Mouse (Mus musculus): ENCODE data around the gene Crtc3. TPM values are rescaled to one million over a fixed set of nuclear protein-coding genes. Genes with fewer than 3 reads are reported as not detected.

Crtc3 gene
- polyA plus RNA-seq, 1 experiment from 2014 or later = 17.2 TPM

DNA sequence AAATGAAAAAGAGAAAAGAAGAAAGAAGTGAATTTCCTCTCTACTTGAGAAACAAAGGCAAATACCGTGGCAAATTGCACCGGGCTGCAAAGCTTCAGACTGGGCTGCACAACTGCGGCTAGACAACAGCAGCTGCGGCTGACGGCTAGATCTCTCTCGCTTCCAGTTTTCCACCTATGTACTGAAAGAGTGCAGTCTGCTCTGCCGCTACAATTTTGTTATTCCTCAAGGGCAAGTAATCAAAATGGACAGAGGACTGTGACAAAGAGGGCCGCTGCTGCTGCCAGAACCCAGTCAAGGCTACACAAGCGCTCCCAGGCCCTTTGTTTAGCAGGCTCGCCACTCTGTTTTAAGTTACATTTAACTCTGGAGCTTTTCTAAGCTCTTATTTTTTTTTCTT lies 35.6 kb downstream of the Crtc3 start:
- H3K36me3 ChIP-seq (ENCODE audit: control insufficient read depth, insufficient read depth, low read length) = no peaks in the 10 kb centered on the region
- H3K4me2 ChIP-seq (ENCODE audit: low read depth, low read length) = no peak overlapping the region
- ATAC-seq (ENCODE audit: low read depth) = no peak
- no peaks in the 10 kb centered on the region for H3K9me3 ChIP-seq (ENCODE audit: control insufficient read depth, low read length)
- no peak overlapping the region for H3K4me3 ChIP-seq (ENCODE audit: low read depth, low read length)
- 31% methylated on average over 10 of the region's 10 CpGs for WGBS
- peak overlapping the region; percentile 24; the same call in 1 of the 2 replicates for H3K27ac ChIP-seq (ENCODE audit: low read depth, low read length)
- no peaks in the 10 kb centered on the region for H3K27me3 ChIP-seq (ENCODE audit: control insufficient read depth, insufficient read depth, low read length)
- H3K9ac ChIP-seq (replicated peaks; ENCODE audit: low read depth, low read length) = no peak overlapping the region
- H3K4me1 ChIP-seq (ENCODE audit: control insufficient read depth, insufficient read depth, low read length) = peaks cover 17% of the 10 kb centered on the region

DNA sequence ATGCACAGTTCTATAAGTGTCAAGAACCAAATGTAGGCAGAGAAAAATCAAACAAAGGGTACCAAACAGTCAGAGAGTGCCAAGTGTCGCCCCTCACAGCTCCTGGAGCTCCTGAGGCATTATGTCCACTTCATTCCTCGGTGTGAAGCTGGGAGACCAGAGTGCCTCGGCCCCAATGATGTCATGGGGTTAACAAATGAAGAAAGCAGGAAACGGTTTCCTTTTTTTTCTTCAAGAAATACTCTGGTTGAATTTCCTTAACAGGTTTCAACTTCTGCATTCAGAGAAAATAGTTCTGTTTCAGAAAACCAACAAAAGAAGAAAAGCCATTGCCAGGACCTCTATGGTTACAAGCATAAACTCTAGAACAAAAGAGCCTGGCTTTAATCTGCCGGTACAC lies 36.4 kb downstream of the Crtc3 start:
- peak; percentile 47; the same call in 1 of the 2 replicates for ATAC-seq (ENCODE audit: low read depth)
- H3K4me1 ChIP-seq (ENCODE audit: control insufficient read depth, insufficient read depth, low read length) = peaks cover 9% of the 10 kb centered on the region
- peak overlapping the region; percentile 24; the same call in 1 of the 2 replicates for H3K27ac ChIP-seq (ENCODE audit: low read depth, low read length)
- H3K36me3 ChIP-seq (ENCODE audit: control insufficient read depth, insufficient read depth, low read length) = no peaks in the 10 kb centered on the region
- H3K4me2 ChIP-seq (ENCODE audit: low read depth, low read length) = no peak overlapping the region
- no peak overlapping the region for H3K4me3 ChIP-seq (ENCODE audit: low read depth, low read length)
- no peaks in the 10 kb centered on the region for H3K9me3 ChIP-seq (ENCODE audit: control insufficient read depth, low read length)
- H3K27me3 ChIP-seq (ENCODE audit: control insufficient read depth, insufficient read depth, low read length) = no peaks in the 10 kb centered on the region
- 40% methylated on average over 5 of the region's 5 CpGs for WGBS
- no peak overlapping the region for H3K9ac ChIP-seq (replicated peaks; ENCODE audit: low read depth, low read length)

DNA sequence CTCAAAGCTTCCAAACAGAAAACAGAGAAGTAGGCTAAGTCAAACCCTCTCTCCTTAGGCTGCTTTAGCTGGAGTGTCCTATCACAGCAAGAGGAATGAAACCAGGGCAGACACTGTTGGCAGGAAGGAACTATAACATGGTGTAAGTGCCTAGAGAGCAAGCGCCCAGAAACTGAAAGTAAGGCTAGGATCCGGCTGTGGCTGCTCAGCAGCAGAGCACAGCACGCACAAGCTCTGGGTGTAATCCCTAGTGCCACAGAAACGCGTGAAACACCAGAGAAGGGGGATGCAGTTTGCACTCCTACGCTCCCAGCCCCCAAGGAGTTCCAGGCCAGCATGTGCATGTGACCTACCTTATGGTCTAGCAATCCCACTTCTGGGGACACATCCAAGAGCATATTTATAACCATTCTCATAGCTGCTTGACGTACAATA lies 41.2 kb downstream of the Crtc3 start:
- Histone ChIP-seq H3K36me3 (ENCODE audit: control insufficient read depth, insufficient read depth, low read length) (no peaks in the 10 kb centered on the region), H3K27me3 (ENCODE audit: control insufficient read depth, insufficient read depth, low read length) (no peaks in the 10 kb centered on the region), H3K27ac (ENCODE audit: low read depth, low read length) (no peak overlapping the region), H3K4me3 (ENCODE audit: low read depth, low read length) (no peak overlapping the region), H3K4me1 (ENCODE audit: control insufficient read depth, insufficient read depth, low read length) (peaks cover 3% of the 10 kb centered on the region; the same call in 1 of the 2 replicates), H3K9me3 (ENCODE audit: control insufficient read depth, low read length) (no peaks in the 10 kb centered on the region), H3K4me2 (ENCODE audit: low read depth, low read length) (no peak overlapping the region), H3K9ac (replicated peaks; ENCODE audit: low read depth, low read length) (no peak overlapping the region)
- 71% methylated on average over 7 of the region's 7 CpGs for WGBS
- no peak for ATAC-seq (ENCODE audit: low read depth)

DNA sequence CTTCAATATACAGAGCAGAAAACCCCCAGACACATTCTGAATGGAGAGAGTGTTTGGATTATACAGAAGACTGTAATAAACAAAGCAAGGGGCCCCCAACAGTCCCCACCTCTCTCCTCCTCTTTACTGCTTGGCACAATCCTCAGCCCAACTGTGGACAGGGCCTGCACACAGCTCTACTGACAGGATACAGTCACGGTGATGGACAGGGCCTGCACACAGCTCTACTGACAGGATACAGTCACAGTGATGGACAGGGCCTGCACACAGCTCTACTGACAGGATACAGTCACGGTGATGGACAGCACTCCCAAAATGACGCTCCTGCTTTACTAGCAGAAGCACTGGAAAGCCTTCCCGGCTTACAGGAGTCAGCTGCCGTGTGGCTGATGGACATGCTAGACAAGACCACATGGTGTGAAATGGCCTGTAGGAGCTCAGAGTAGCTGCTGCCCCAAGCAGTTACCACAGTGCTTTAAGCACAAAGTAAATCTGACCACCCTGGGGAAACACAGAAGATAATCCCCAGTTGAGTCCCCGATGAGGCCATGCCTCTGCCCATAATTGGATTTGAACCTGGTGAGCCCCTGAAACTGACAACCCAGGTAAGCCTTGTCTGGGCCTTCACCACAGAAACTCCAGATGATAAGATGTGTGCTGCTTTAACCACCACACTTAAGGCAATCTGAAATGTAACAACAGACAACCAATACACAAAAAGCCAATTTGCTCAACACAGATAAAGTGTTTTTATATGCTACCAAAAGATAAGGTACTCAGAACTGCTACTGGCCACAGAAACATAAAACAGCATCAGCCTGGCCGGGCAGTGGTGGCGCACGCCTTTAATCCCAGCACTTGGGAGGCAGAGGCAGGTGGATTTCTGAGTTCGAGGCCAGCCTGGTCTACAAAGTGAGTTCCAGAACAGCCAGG lies 42.3 kb downstream of the Crtc3 start:
- Histone ChIP-seq H3K27me3 (ENCODE audit: control insufficient read depth, insufficient read depth, low read length) (no peaks in the 10 kb centered on the region), H3K9me3 (ENCODE audit: control insufficient read depth, low read length) (no peaks in the 10 kb centered on the region), H3K4me1 (ENCODE audit: control insufficient read depth, insufficient read depth, low read length) (peaks cover 7% of the 10 kb centered on the region), H3K4me3 (ENCODE audit: low read depth, low read length) (no peak overlapping the region), H3K36me3 (ENCODE audit: control insufficient read depth, insufficient read depth, low read length) (no peaks in the 10 kb centered on the region), H3K4me2 (ENCODE audit: low read depth, low read length) (no peak overlapping the region), H3K9ac (replicated peaks; ENCODE audit: low read depth, low read length) (no peak overlapping the region), H3K27ac (ENCODE audit: low read depth, low read length) (no peak overlapping the region)
- WGBS = 84% methylated on average over 10 of the region's 10 CpGs
- no peak for ATAC-seq (ENCODE audit: low read depth)

DNA sequence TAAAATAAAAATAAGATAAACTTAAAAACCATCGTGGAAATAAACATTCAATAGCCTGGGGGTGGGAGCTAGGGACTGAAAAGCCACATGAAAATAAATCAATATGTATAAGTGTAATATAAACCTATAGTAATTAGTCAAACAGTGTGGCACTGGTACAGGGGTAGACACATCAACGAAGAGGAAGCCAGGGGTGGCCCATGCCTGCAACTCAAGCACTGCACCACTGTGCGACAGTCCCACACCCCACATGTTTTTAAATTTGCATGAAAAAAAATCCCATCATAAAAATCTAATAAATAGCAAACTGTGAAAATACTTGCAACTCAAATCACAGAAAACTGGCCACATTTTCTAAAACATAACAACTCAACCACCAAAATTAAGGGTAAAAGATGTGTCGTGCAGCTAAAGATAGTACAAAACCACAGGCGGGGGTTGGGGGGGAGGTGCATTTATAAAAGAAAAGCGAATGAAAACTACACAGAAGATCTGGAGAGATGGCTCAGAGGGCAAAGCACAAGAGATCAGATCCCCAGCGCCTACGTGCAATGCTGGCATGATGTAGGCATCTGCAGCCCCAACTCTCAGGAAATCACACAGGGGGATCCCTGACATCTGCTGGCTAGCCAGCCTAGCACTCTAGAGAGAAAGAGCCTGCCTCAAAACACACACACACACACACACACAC lies 45.6 kb downstream of the Crtc3 start:
- no peak overlapping the region for H3K27ac ChIP-seq (ENCODE audit: low read depth, low read length)
- H3K27me3 ChIP-seq (ENCODE audit: control insufficient read depth, insufficient read depth, low read length) = no peaks in the 10 kb centered on the region
- H3K9me3 ChIP-seq (ENCODE audit: control insufficient read depth, low read length) = no peaks in the 10 kb centered on the region
- peaks cover 10% of the 10 kb centered on the region for H3K4me1 ChIP-seq (ENCODE audit: control insufficient read depth, insufficient read depth, low read length)
- no peak for ATAC-seq (ENCODE audit: low read depth)
- no peak overlapping the region for H3K4me2 ChIP-seq (ENCODE audit: low read depth, low read length)
- H3K4me3 ChIP-seq (ENCODE audit: low read depth, low read length) = no peak overlapping the region
- no peak overlapping the region for H3K9ac ChIP-seq (replicated peaks; ENCODE audit: low read depth, low read length)
- 75% methylated on average over 8 of the region's 8 CpGs for whole genome bisulfite sequencing
- no peaks in the 10 kb centered on the region for H3K36me3 ChIP-seq (ENCODE audit: control insufficient read depth, insufficient read depth, low read length)

DNA sequence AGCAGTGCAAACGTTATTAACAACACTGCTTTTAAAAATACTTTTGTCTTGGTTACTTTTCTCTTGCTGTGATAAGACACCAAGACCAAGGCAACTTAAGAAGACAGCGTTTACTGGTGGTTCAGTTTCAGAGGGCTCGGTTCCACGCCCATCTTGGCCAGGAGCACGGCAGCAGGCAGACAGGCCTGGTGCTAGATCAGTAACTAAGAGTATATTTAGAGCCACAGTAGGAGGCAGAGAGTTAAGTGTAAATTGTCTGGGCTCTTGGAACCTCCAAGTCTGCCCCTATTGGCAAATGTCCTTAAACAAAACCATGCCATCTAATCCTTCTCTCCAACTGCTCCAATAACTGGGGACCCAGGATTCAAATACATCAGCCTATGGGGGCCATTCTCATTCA lies 46.1 kb downstream of the Crtc3 start:
- Histone ChIP-seq H3K9ac (replicated peaks; ENCODE audit: low read depth, low read length) (no peak overlapping the region), H3K27me3 (ENCODE audit: control insufficient read depth, insufficient read depth, low read length) (no peaks in the 10 kb centered on the region), H3K4me3 (ENCODE audit: low read depth, low read length) (no peak overlapping the region), H3K4me1 (ENCODE audit: control insufficient read depth, insufficient read depth, low read length) (peaks cover 10% of the 10 kb centered on the region), H3K36me3 (ENCODE audit: control insufficient read depth, insufficient read depth, low read length) (no peaks in the 10 kb centered on the region), H3K4me2 (ENCODE audit: low read depth, low read length) (no peak overlapping the region), H3K27ac (ENCODE audit: low read depth, low read length) (no peak overlapping the region), H3K9me3 (ENCODE audit: control insufficient read depth, low read length) (no peaks in the 10 kb centered on the region)
- ATAC-seq (ENCODE audit: low read depth) = no peak
- WGBS = 77% methylated on average over 5 of the region's 5 CpGs

DNA sequence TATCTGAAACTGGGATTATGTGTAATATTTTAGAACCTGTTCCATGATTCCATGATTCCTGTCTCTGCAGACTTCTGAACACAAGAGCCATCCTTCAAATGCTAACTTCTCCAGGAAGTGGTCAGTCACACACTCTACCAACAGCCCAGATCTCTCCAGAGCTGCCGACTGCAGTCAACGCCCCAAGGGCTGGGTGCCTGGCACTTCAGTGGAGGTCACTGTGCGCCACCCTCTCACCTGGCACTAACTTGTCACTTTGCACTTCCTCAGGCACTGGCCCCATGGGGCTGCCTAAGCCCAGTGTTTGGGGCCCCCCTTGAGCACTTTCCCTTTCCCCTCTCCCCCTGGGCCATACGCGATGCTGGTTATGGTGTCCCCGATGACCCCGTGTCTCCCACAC lies 46.8 kb downstream of the Crtc3 start:
- H3K9me3 ChIP-seq (ENCODE audit: control insufficient read depth, low read length) = no peaks in the 10 kb centered on the region
- H3K9ac ChIP-seq (replicated peaks; ENCODE audit: low read depth, low read length) = no peak overlapping the region
- peaks cover 10% of the 10 kb centered on the region for H3K4me1 ChIP-seq (ENCODE audit: control insufficient read depth, insufficient read depth, low read length)
- no peak overlapping the region for H3K4me2 ChIP-seq (ENCODE audit: low read depth, low read length)
- no peaks in the 10 kb centered on the region for H3K36me3 ChIP-seq (ENCODE audit: control insufficient read depth, insufficient read depth, low read length)
- no peak overlapping the region for H3K4me3 ChIP-seq (ENCODE audit: low read depth, low read length)
- H3K27me3 ChIP-seq (ENCODE audit: control insufficient read depth, insufficient read depth, low read length) = no peaks in the 10 kb centered on the region
- H3K27ac ChIP-seq (ENCODE audit: low read depth, low read length) = no peak overlapping the region
- ATAC-seq (ENCODE audit: low read depth) = no peak
- 87% methylated on average over 7 of the region's 7 CpGs for WGBS

DNA sequence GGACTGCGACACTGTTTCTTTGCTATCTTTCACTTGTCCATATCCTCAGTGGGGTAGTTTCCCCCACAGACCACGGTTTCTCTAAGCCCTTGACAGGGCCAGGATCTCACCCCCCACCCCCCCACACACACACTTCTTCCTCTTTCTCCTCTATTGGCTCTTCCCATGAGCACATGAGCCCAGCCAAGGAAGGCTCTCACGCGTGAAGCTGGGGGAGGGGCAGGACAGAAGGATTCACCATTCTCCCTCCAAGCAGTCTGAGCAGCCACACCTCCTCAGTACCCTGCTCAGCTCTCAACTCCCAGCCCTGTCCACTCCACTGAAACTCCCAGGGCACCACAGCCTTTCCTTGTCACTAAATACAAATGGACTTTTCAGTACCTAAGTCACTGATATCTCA lies 47.2 kb downstream of the Crtc3 start:
- no peaks in the 10 kb centered on the region for H3K36me3 ChIP-seq (ENCODE audit: control insufficient read depth, insufficient read depth, low read length)
- peak; percentile 68; the same call in 1 of the 2 replicates for ATAC-seq (ENCODE audit: low read depth)
- H3K4me2 ChIP-seq (ENCODE audit: low read depth, low read length) = no peak overlapping the region
- no peaks in the 10 kb centered on the region for H3K9me3 ChIP-seq (ENCODE audit: control insufficient read depth, low read length)
- no peak overlapping the region for H3K27ac ChIP-seq (ENCODE audit: low read depth, low read length)
- H3K4me1 ChIP-seq (ENCODE audit: control insufficient read depth, insufficient read depth, low read length) = peaks cover 10% of the 10 kb centered on the region
- no peaks in the 10 kb centered on the region for H3K27me3 ChIP-seq (ENCODE audit: control insufficient read depth, insufficient read depth, low read length)
- no peak overlapping the region for H3K4me3 ChIP-seq (ENCODE audit: low read depth, low read length)
- no peak overlapping the region for H3K9ac ChIP-seq (replicated peaks; ENCODE audit: low read depth, low read length)
- WGBS = 23% methylated on average over 4 of the region's 4 CpGs

DNA sequence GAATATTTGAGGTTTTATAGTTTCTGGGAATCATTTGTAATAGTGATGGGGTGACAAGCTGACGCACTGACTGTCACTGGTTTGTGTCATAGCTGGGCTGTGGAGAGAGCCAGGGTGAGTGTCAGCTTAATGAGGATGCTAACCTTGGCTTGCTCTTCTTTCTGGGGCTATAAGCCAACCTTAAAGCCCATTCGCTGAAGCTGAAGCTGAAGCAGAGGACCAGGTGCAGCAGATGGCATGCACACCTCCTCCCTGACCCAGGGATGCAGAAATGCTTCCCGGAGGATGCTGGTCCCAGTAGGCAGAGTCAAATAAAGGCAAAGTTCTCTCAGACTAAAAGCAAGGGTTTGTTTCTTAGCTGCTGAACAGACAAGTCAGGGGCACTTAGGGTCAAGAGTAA lies 48.7 kb downstream of the Crtc3 start:
- Histone ChIP-seq H3K9me3 (ENCODE audit: control insufficient read depth, low read length) (no peaks in the 10 kb centered on the region), H3K4me2 (ENCODE audit: low read depth, low read length) (no peak overlapping the region), H3K9ac (replicated peaks; ENCODE audit: low read depth, low read length) (no peak overlapping the region), H3K27me3 (ENCODE audit: control insufficient read depth, insufficient read depth, low read length) (no peaks in the 10 kb centered on the region), H3K4me1 (ENCODE audit: control insufficient read depth, insufficient read depth, low read length) (peaks cover 13% of the 10 kb centered on the region), H3K27ac (ENCODE audit: low read depth, low read length) (0 out of 2 replicates have a peak overlapping the region, but pooled peaks have one; percentile 35), H3K36me3 (ENCODE audit: control insufficient read depth, insufficient read depth, low read length) (no peaks in the 10 kb centered on the region), H3K4me3 (ENCODE audit: low read depth, low read length) (no peak overlapping the region)
- WGBS = 67% methylated on average over 3 of the region's 3 CpGs
- no peak for ATAC-seq (ENCODE audit: low read depth)
